In genomic region chr16:65559591-65559990, GRCm38 (mm10) we compare ENCODE assay signal across 13 mouse cellular contexts. TPM values are rescaled to one million over a fixed set of nuclear protein-coding genes. Genes with fewer than 3 reads are reported as not detected.
DNase-seq lines count a peak whose midpoint lies in the region; ATAC-seq and TF ChIP-seq lines count a peak whose summit lies in the region.
"Had no signal": no experiment of that assay in that cellular context is flagged by ENCODE, and none has a peak within 500 bp of the region (broad histone marks: within the 10 kb centered on the region; RNA-seq: fewer than 3 reads in every experiment).

No protein-coding gene starts in this region.

- no peaks in the 10 kb centered on the region for H3K27me3 ChIP-seq in intestine, postnatal 0 days (replicated peaks; ENCODE audit: control insufficient read depth, insufficient read depth, low read length)
- no peaks in the 10 kb centered on the region for H3K27me3 ChIP-seq in lung, embryonic 14.5 days (ENCODE audit: insufficient read depth, low read length)
- no peaks in the 10 kb centered on the region for H3K27me3 ChIP-seq in forebrain, postnatal 0 days (ENCODE audit: insufficient read depth, low read length)
- H3K27me3 ChIP-seq in forebrain, embryonic 11.5 days (ENCODE audit: control insufficient read depth, insufficient read depth, low read length): no peaks in the 10 kb centered on the region

- H3K4me2 ChIP-seq in intestine, postnatal 0 days (replicated peaks; ENCODE audit: low read depth): peak overlapping the region; percentile 72; the same call in 1 of the 2 replicates
- H3K4me2 ChIP-seq in lung, embryonic 14.5 days: no peak overlapping the region
- no peak overlapping the region for H3K4me2 ChIP-seq in forebrain, postnatal 0 days (ENCODE audit: low read depth)
- H3K4me2 ChIP-seq in forebrain, embryonic 11.5 days (ENCODE audit: low read depth, low read length, severe bottlenecking): no peak overlapping the region

- WGBS in intestine, postnatal 0 days: 41% methylated on average over 2 of the region's 2 CpGs
- 57% methylated on average over 2 of the region's 2 CpGs for WGBS in lung, embryonic 14.5 days
- 90% methylated on average over 2 of the region's 2 CpGs for WGBS in forebrain, postnatal 0 days
- 87% methylated on average over 2 of the region's 2 CpGs for WGBS in forebrain, embryonic 11.5 days

- no peak overlapping the region for H3K4me3 ChIP-seq in intestine, postnatal 0 days (ENCODE audit: low read depth, low read length)
- H3K4me3 ChIP-seq in lung, embryonic 14.5 days (ENCODE audit: low read depth, low read length): no peak overlapping the region
- H3K4me3 ChIP-seq in forebrain, postnatal 0 days (ENCODE audit: low read depth, low read length): no peak overlapping the region
- no peak overlapping the region for H3K4me3 ChIP-seq in forebrain, embryonic 11.5 days (ENCODE audit: low read depth, low read length)

- no peaks in the 10 kb centered on the region for H3K36me3 ChIP-seq in intestine, postnatal 0 days (ENCODE audit: control insufficient read depth, insufficient read depth)
- no peaks in the 10 kb centered on the region for H3K36me3 ChIP-seq in lung, embryonic 14.5 days (ENCODE audit: insufficient read depth)
- H3K36me3 ChIP-seq in forebrain, postnatal 0 days (ENCODE audit: insufficient read depth): no peaks in the 10 kb centered on the region
- no peaks in the 10 kb centered on the region for H3K36me3 ChIP-seq in forebrain, embryonic 11.5 days (ENCODE audit: control insufficient read depth, insufficient read depth, low read length)

- no peak for TF ChIP-seq CTCF in intestine, postnatal 0 days (IDR thresholded peaks at IDR 0.05; ENCODE audit: low read depth)
- no peak for TF ChIP-seq CTCF in lung, embryonic 14.5 days (IDR thresholded peaks at IDR 0.05; ENCODE audit: low read depth)
- no peak for TF ChIP-seq CTCF in forebrain, postnatal 0 days (IDR thresholded peaks at IDR 0.05; ENCODE audit: low read depth)

- H3K9me3 ChIP-seq in intestine, postnatal 0 days (ENCODE audit: control insufficient read depth): no peaks in the 10 kb centered on the region
- H3K9me3 ChIP-seq in lung, embryonic 14.5 days (ENCODE audit: low read depth, low read length): no peaks in the 10 kb centered on the region; the same call in 1 of the 2 replicates
- H3K9me3 ChIP-seq in forebrain, postnatal 0 days (ENCODE audit: low read length): no peaks in the 10 kb centered on the region
- no peaks in the 10 kb centered on the region for H3K9me3 ChIP-seq in forebrain, embryonic 11.5 days (ENCODE audit: control insufficient read depth, low read length)

- DNase-seq in lung, adult 18-20 months: peak; percentile 42 to 65
- no peak for DNase-seq in lung, postnatal 4 days
- peak; percentile 37 for DNase-seq in lung, embryonic 14.5 days
- DNase-seq in yolk sac, embryonic 10.5 days (ENCODE audit: low spot score): peak; percentile 79
- no peak for DNase-seq in layer of hippocampus, adult 9-11 months
- DNase-seq in forebrain, postnatal 0 days: no peak
- DNase-seq in forebrain, embryonic 11.5 days (ENCODE audit: low spot score): no peak
- DNase-seq: gastrocnemius, postnatal 10 days; heart, postnatal 10 days; layer of hippocampus, postnatal 36 days had no signal

- H3K4me1 ChIP-seq in intestine, postnatal 0 days (replicated peaks; ENCODE audit: control insufficient read depth, insufficient read depth, low read length): peaks cover 9% of the 10 kb centered on the region; the same call in 1 of the 2 replicates
- H3K4me1 ChIP-seq in lung, embryonic 14.5 days (ENCODE audit: insufficient read depth): 0 out of 2 replicates have a peak, but pooled peaks cover 3% of the 10 kb centered on the region
- no peaks in the 10 kb centered on the region for H3K4me1 ChIP-seq in forebrain, postnatal 0 days (ENCODE audit: insufficient read depth)
- peaks cover 5% of the 10 kb centered on the region; the same call in 1 of the 2 replicates for H3K4me1 ChIP-seq in forebrain, embryonic 11.5 days (replicated peaks; ENCODE audit: control insufficient read depth, insufficient read depth, low read length)

- ATAC-seq in intestine, postnatal 0 days: peak; percentile 75
- no peak for ATAC-seq in lung, embryonic 14.5 days (ENCODE audit: insufficient read depth)
- ATAC-seq in forebrain, postnatal 0 days: no peak
- no peak for ATAC-seq in forebrain, embryonic 11.5 days (replicated peaks; ENCODE audit: low FRiP score)
- ATAC-seq: midbrain, embryonic 16.5 days had no signal

- H3K27ac ChIP-seq in intestine, postnatal 0 days (ENCODE audit: low read depth, low read length): peak overlapping the region; percentile 41
- H3K27ac ChIP-seq in lung, embryonic 14.5 days (ENCODE audit: low read depth): no peak overlapping the region
- no peak overlapping the region for H3K27ac ChIP-seq in forebrain, postnatal 0 days (ENCODE audit: low read depth, low read length)
- H3K27ac ChIP-seq in forebrain, embryonic 11.5 days (ENCODE audit: low read depth, low read length): no peak overlapping the region
- H3K27ac ChIP-seq: liver, embryonic 14.5 days had no signal

- H3K9ac ChIP-seq in intestine, postnatal 0 days (ENCODE audit: low read depth, low read length): no peak overlapping the region
- H3K9ac ChIP-seq in lung, embryonic 14.5 days: no peak overlapping the region
- no peak overlapping the region for H3K9ac ChIP-seq in forebrain, postnatal 0 days
- no peak overlapping the region for H3K9ac ChIP-seq in forebrain, embryonic 11.5 days (ENCODE audit: low read length)
- H3K9ac ChIP-seq: liver, embryonic 14.5 days had no signal

RNA-seq across cellular contexts. Expression of gene Chmp2b, which starts 2.9 kb away (rescaled TPM):
- polyA plus RNA-seq in intestine, postnatal 0 days (2015; fragmentation: Nextera tagmentation; extraction: Ambion mirVana): 190 and 195 TPM in 2 replicates
- polyA plus RNA-seq in lung, embryonic 14.5 days (2014; fragmentation: Nextera tagmentation; extraction: Ambion mirVana): 79.5 and 81.6 TPM in 2 replicates
- total RNA-seq in forebrain, postnatal 0 days (2014; rRNA removed): 63.1 and 65.0 TPM in 2 replicates
- 124 and 140 TPM in 2 replicates for polyA plus RNA-seq in forebrain, postnatal 0 days (2015; fragmentation: Nextera tagmentation; extraction: Ambion mirVana)
- 40.0 and 48.4 TPM in 2 replicates for polyA plus RNA-seq in forebrain, embryonic 11.5 days (2014; fragmentation: Nextera tagmentation; extraction: Ambion mirVana)

RNA-seq across cellular contexts. Expression of gene Pou1f1, which starts 39.3 kb away (rescaled TPM):
- 0.07 TPM in 1 of 2 replicates, not detected in the other for polyA plus RNA-seq in intestine, postnatal 0 days (2015; fragmentation: Nextera tagmentation; extraction: Ambion mirVana)
- polyA plus RNA-seq in lung, embryonic 14.5 days (2014; fragmentation: Nextera tagmentation; extraction: Ambion mirVana): not detected in 2 replicates
- not detected in 2 replicates for total RNA-seq in forebrain, postnatal 0 days (2014; rRNA removed)
- polyA plus RNA-seq in forebrain, postnatal 0 days (2015; fragmentation: Nextera tagmentation; extraction: Ambion mirVana): not detected in 2 replicates
- not detected in 2 replicates for polyA plus RNA-seq in forebrain, embryonic 11.5 days (2014; fragmentation: Nextera tagmentation; extraction: Ambion mirVana)
- total RNA-seq: gastrocnemius, postnatal 10 days; heart, postnatal 10 days; layer of hippocampus, postnatal 36 days had no signal
- polyA plus RNA-seq: liver, embryonic 14.5 days; midbrain, embryonic 16.5 days had no signal

Comparison
In these comparisons a context has a peak if more than half of its experiments do, and no peak if none do; other contexts are left out.
1. DNase-seq: peak in lung, adult 18-20 months (2 of 2), lung, embryonic 14.5 days (single experiment) and yolk sac, embryonic 10.5 days (single experiment); none in lung, postnatal 4 days (0 of 2), layer of hippocampus, adult 9-11 months (single experiment), forebrain, postnatal 0 days (single experiment) and forebrain, embryonic 11.5 days (single experiment).